8 mouse cellular contexts compared by ENCODE assay signal in genomic region chr9:59036732-59037341, GRCm38 (mm10). TPM values are rescaled to one million over a fixed set of nuclear protein-coding genes. Genes with fewer than 3 reads are reported as not detected.
DNase-seq lines count a peak whose midpoint lies in the region; ATAC-seq and TF ChIP-seq lines count a peak whose summit lies in the region.

No protein-coding gene starts in this region.

- DNase-seq in heart, adult 11 months: no peak
- DNase-seq in CH12.LX (ENCODE audit: extremely low read depth): no peak
- peak; percentile 63 for DNase-seq in brain, adult 2 months (ENCODE audit: low read depth, low spot score)
- DNase-seq in gastrocnemius, postnatal 4 days (ENCODE audit: low spot score in 2 of 2): peak; percentile 42 to 63
- DNase-seq in right cerebral cortex, postnatal 4 days: peak; percentile 70
- no peak for DNase-seq in natural killer cell, adult 2 months (ENCODE audit: low spot score in 2 of 2)

- in situ Hi-C loops in CH12.LX (cut with MboI; ENCODE audit: low pct_ligation_motif_present, low pct_unique_long_range_greater_than_20kb, low sequenced_read_pairs): no loop called here

- 0 out of 2 replicates have a peak, but pooled peaks cover under 1% of the 10 kb centered on the region for H3K9me3 ChIP-seq in heart, embryonic 14.5 days (ENCODE audit: control insufficient read depth, low read length)
- peaks cover 3% of the 10 kb centered on the region for H3K9me3 ChIP-seq in CH12.LX (replicated peaks; ENCODE audit: low read length)
- H3K9me3 ChIP-seq in limb, embryonic 15.5 days: no peaks in the 10 kb centered on the region

- TF ChIP-seq CTCF in CH12.LX (conservative IDR thresholded peaks at IDR 0.05 in 1 of 2, IDR thresholded peaks at IDR 0.05 in 1 of 2; ENCODE audit: low read depth in 2 of 2, low read length in 2 of 2): no peak

- dilution Hi-C loops in CH12.LX (cut with MboI; ENCODE audit: extremely low pct_ligation_motif_present, extremely low pct_unique_long_range_greater_than_20kb, low sequenced_read_pairs): no loop called here

- H3K4me2 ChIP-seq in heart, embryonic 14.5 days (ENCODE audit: low read length): peak overlapping the region; percentile 87
- peak overlapping the region; percentile 69; the same call in 1 of the 2 replicates for H3K4me2 ChIP-seq in CH12.LX (ENCODE audit: insufficient read depth, low read depth, poor library complexity, severe bottlenecking)
- peak overlapping the region; percentile 71 for H3K4me2 ChIP-seq in limb, embryonic 15.5 days

- no peak for TF ChIP-seq RAD21 in CH12.LX (IDR thresholded peaks at IDR 0.05; ENCODE audit: low read depth, low read length)

- peak overlapping the region; percentile 94 to 98 for H3K4me3 ChIP-seq in heart, embryonic 14.5 days (ENCODE audit: control insufficient read depth in 1 of 2, insufficient read depth in 1 of 2, low read depth in 1 of 2, low read length in 2 of 2)
- H3K4me3 ChIP-seq in CH12.LX (replicated peaks in 1 of 3; ENCODE audit: low read depth in 2 of 3, low read length in 2 of 3, poor library complexity in 1 of 3): peak overlapping the region; percentile 6 to 61 (median 58)
- H3K4me3 ChIP-seq in limb, embryonic 15.5 days: peak overlapping the region; percentile 97

- no peak for TF ChIP-seq POLR2A in CH12.LX (IDR thresholded peaks at IDR 0.05; ENCODE audit: low read depth, low read length)

- no peak for TF ChIP-seq EP300 in CH12.LX (IDR thresholded peaks at IDR 0.05; ENCODE audit: low read length)

- peak overlapping the region; percentile 98 for H3K9ac ChIP-seq in heart, embryonic 14.5 days (ENCODE audit: low read length)
- H3K9ac ChIP-seq in CH12.LX (ENCODE audit: insufficient read depth, low read depth): peak overlapping the region; percentile 44
- peak overlapping the region; percentile 98 for H3K9ac ChIP-seq in limb, embryonic 15.5 days

- 0% methylated on average over 54 of the region's 56 CpGs for WGBS in heart, embryonic 14.5 days
- WGBS in limb, embryonic 15.5 days: under 1% methylated on average over 54 of the region's 56 CpGs

- no peaks in the 10 kb centered on the region for H3K36me3 ChIP-seq in heart, embryonic 14.5 days (ENCODE audit: control insufficient read depth, insufficient read depth, low read length)
- no peaks in the 10 kb centered on the region for H3K36me3 ChIP-seq in CH12.LX (replicated peaks in 1 of 2; ENCODE audit: control insufficient read depth in 1 of 2, insufficient read depth in 1 of 2, low read length in 1 of 2)
- H3K36me3 ChIP-seq in limb, embryonic 15.5 days: no peaks in the 10 kb centered on the region

- ATAC-seq in heart, embryonic 14.5 days (ENCODE audit: insufficient number of reproducible peaks, insufficient read depth, low FRiP score, low read depth): peak; percentile 67
- 0 out of 2 replicates have a peak, but pooled peaks have one; percentile 5 for ATAC-seq in limb, embryonic 15.5 days (ENCODE audit: insufficient number of reproducible peaks, low FRiP score, low TSS enrichment, low read depth)

- H3K4me1 ChIP-seq in heart, embryonic 14.5 days (ENCODE audit: control insufficient read depth in 2 of 2, insufficient read depth in 2 of 2, low read length in 2 of 2): peaks cover 2 to 21% of the 10 kb centered on the region in 2 experiments; a peak in 3 of 4 replicates
- H3K4me1 ChIP-seq in CH12.LX (ENCODE audit: control insufficient read depth in 1 of 2, insufficient read depth in 2 of 2): peaks cover 0 to 9% of the 10 kb centered on the region in 2 experiments; a peak in 1 of 4 replicates
- H3K4me1 ChIP-seq in limb, embryonic 15.5 days: peaks cover 8% of the 10 kb centered on the region

- H3K27me3 ChIP-seq in heart, embryonic 14.5 days (ENCODE audit: control insufficient read depth, insufficient read depth, low read length): no peaks in the 10 kb centered on the region
- H3K27me3 ChIP-seq in CH12.LX (replicated peaks): no peaks in the 10 kb centered on the region
- no peaks in the 10 kb centered on the region for H3K27me3 ChIP-seq in limb, embryonic 15.5 days

- H3K27ac ChIP-seq in heart, embryonic 14.5 days (replicated peaks in 1 of 2; ENCODE audit: control insufficient read depth in 1 of 2, insufficient read depth in 1 of 2, low read depth in 2 of 2, low read length in 2 of 2): peak overlapping the region; percentile 100
- no peak overlapping the region for H3K27ac ChIP-seq in CH12.LX (ENCODE audit: insufficient read depth, low read depth)
- H3K27ac ChIP-seq in limb, embryonic 15.5 days: peak overlapping the region; percentile 99

- H3K79me2 ChIP-seq in CH12.LX (replicated peaks; ENCODE audit: control insufficient read depth, extremely low read depth, insufficient read depth, poor library complexity, severe bottlenecking): no peaks in the 10 kb centered on the region

TF ChIP-seq in CH12.LX, 34 proteins besides CTCF, POLR2A, EP300 and RAD21:
- TF ChIP-seq JUND (conservative IDR thresholded peaks at IDR 0.05; ENCODE audit: low read depth, low read length) (no peak), IRF4 (IDR thresholded peaks at IDR 0.05; ENCODE audit: low read depth, low read length) (no peak), NRF1 (IDR thresholded peaks at IDR 0.05; ENCODE audit: low read depth, low read length) (no peak), JUN (IDR thresholded peaks at IDR 0.05; ENCODE audit: insufficient read depth, low read depth, low read length) (no peak)

RNA-seq across cellular contexts. Expression of gene Neo1, which starts 0.6 kb away (rescaled TPM):
- polyA plus RNA-seq in heart, embryonic 14.5 days (2014; fragmentation: Nextera tagmentation; extraction: Ambion mirVana): 33.9 and 35.1 TPM in 2 replicates
- 0.76 and 0.85 TPM in 2 replicates for total RNA-seq in CH12.LX (2012; rRNA removed)
- total RNA-seq in CH12.LX (2014; rRNA removed): 1.4 and 1.5 TPM in 2 replicates
- polyA plus RNA-seq in CH12.LX (2012; ENCODE audit: insufficient read length, low read depth): 1.5 and 2.1 TPM in 2 replicates
- total RNA-seq in gastrocnemius, postnatal 4 days (2021): 10 to 100 TPM; 77.5 to 85.0 TPM
- polyA plus RNA-seq in limb, embryonic 15.5 days (2015; fragmentation: Nextera tagmentation; extraction: Ambion mirVana): 34.2 and 45.1 TPM in 2 replicates

Comparison
In these comparisons a context has a peak if more than half of its experiments do, and no peak if none do; other contexts are left out.
1. H3K9ac ChIP-seq: peak in every context shown above with its lines; median percentile 98 in heart, embryonic 14.5 days; 98 in limb, embryonic 15.5 days; 44 in CH12.LX.
2. DNase-seq: peak in brain, adult 2 months (single experiment), gastrocnemius, postnatal 4 days (2 of 2) and right cerebral cortex, postnatal 4 days (single experiment); none in heart, adult 11 months (single experiment), CH12.LX (single experiment) and natural killer cell, adult 2 months (0 of 2).
3. RNA of gene Neo1, which starts 0.6 kb away (polyA plus RNA-seq): 34.2 to 45.1 TPM in limb, embryonic 15.5 days and 33.9 to 35.1 TPM in heart, embryonic 14.5 days; 1.5 to 2.1 TPM in CH12.LX; every median in the first group is over 10 times any median in the second.
4. Peak in every context shown above with its lines, with median percentiles within 50 percentile points of each other: H3K4me2 ChIP-seq and H3K4me3 ChIP-seq.